In genomic region chr8:92366736-92367267, GRCm38 (mm10) we compare ENCODE assay signal across 9 mouse cellular contexts. TPM values are rescaled to one million over a fixed set of nuclear protein-coding genes. Genes with fewer than 3 reads are reported as not detected.
A peak's percentile ranks its signal among the peaks of the same experiment; 100 is the strongest.
DNase-seq lines count a peak whose midpoint lies in the region; ATAC-seq and TF ChIP-seq lines count a peak whose summit lies in the region.
"Had no signal": no experiment of that assay in that cellular context is flagged by ENCODE, and none has a peak within 500 bp of the region (broad histone marks: within the 10 kb centered on the region; RNA-seq: fewer than 3 reads in every experiment).

No protein-coding gene starts in this region.

- no peak overlapping the region; the same call in 1 of the 2 replicates for H3K4me2 ChIP-seq in forebrain, embryonic 12.5 days

- H3K4me1 ChIP-seq in ES-Bruce4 (ENCODE audit: control insufficient read depth, insufficient read depth, low read length): no peaks in the 10 kb centered on the region
- peaks cover 47% of the 10 kb centered on the region for H3K4me1 ChIP-seq in forebrain, embryonic 12.5 days
- peaks cover 47% of the 10 kb centered on the region for H3K4me1 ChIP-seq in megakaryocyte, embryonic 14.5 days

- H3K36me3 ChIP-seq in ES-Bruce4 (ENCODE audit: control insufficient read depth, insufficient read depth, low read length, poor library complexity, severe bottlenecking): no peaks in the 10 kb centered on the region
- no peaks in the 10 kb centered on the region for H3K36me3 ChIP-seq in forebrain, embryonic 12.5 days (replicated peaks)
- H3K36me3 ChIP-seq in megakaryocyte, embryonic 14.5 days (replicated peaks; ENCODE audit: low read length): no peaks in the 10 kb centered on the region
- H3K36me3 ChIP-seq: G1E had no signal

- WGBS in forebrain, embryonic 12.5 days: 4% methylated on average over 20 of the region's 20 CpGs

- TF ChIP-seq CTCF in ES-Bruce4 (IDR thresholded peaks at IDR 0.05; ENCODE audit: low read depth, low read length): peak; percentile 56

- no peak overlapping the region for H3K9ac ChIP-seq in ES-Bruce4 (ENCODE audit: low read depth, poor library complexity, severe bottlenecking)
- no peak overlapping the region for H3K9ac ChIP-seq in forebrain, embryonic 12.5 days

- ATAC-seq in forebrain, embryonic 12.5 days (ENCODE audit: low FRiP score): 0 out of 2 replicates have a peak, but pooled peaks have one; percentile 24

- no peak for TF ChIP-seq POLR2A in ES-Bruce4 (IDR thresholded peaks at IDR 0.05; ENCODE audit: insufficient read depth, low read length)

- H3K4me3 ChIP-seq in ES-Bruce4 (ENCODE audit: low read depth, low read length): peak overlapping the region; percentile 23; the same call in 1 of the 2 replicates
- 0 out of 2 replicates have a peak overlapping the region, but pooled peaks have one; percentile 7 for H3K4me3 ChIP-seq in forebrain, embryonic 12.5 days (replicated peaks)
- H3K4me3 ChIP-seq in megakaryocyte, embryonic 14.5 days (replicated peaks): peak overlapping the region; percentile 79

- DNase-seq in gastrocnemius, adult 18-20 months (ENCODE audit: low spot score): peak; percentile 15
- no peak for DNase-seq in gastrocnemius, adult 8-10 months (ENCODE audit: low spot score in 2 of 2)
- peak; percentile 13 for DNase-seq in kidney, adult 9 months
- peak; percentile 51 for DNase-seq in thymus, postnatal 0 days (ENCODE audit: low spot score)
- DNase-seq in layer of hippocampus, adult 18-20 months (ENCODE audit: low spot score in 2 of 2): no peak

- H3K9me3 ChIP-seq in ES-Bruce4 (replicated peaks; ENCODE audit: control insufficient read depth, insufficient read depth, low read length, poor library complexity, severe bottlenecking): no peaks in the 10 kb centered on the region
- H3K9me3 ChIP-seq in forebrain, embryonic 12.5 days: no peaks in the 10 kb centered on the region
- H3K9me3 ChIP-seq in megakaryocyte, embryonic 14.5 days: no peaks in the 10 kb centered on the region

- H3K27me3 ChIP-seq in ES-Bruce4 (ENCODE audit: control insufficient read depth, insufficient read depth, low read length, poor library complexity, severe bottlenecking): peaks cover 32% of the 10 kb centered on the region
- H3K27me3 ChIP-seq in forebrain, embryonic 12.5 days: peaks cover 94% of the 10 kb centered on the region
- H3K27me3 ChIP-seq in megakaryocyte, embryonic 14.5 days (replicated peaks): peaks cover 87% of the 10 kb centered on the region

- H3K27ac ChIP-seq in ES-Bruce4 (ENCODE audit: insufficient read depth, low read length): no peak overlapping the region
- no peak overlapping the region for H3K27ac ChIP-seq in forebrain, embryonic 12.5 days

- no peak for TF ChIP-seq EP300 in ES-Bruce4 (IDR thresholded peaks at IDR 0.05; ENCODE audit: insufficient read depth, low read depth, low read length)

RNA-seq across cellular contexts. Expression of gene Irx5, which starts 9.4 kb away (rescaled TPM):
- total RNA-seq in gastrocnemius, adult 18-20 months (2021): 1 to 10 TPM in 1 of 2 experiments, under 1 TPM in 1; 0.12 to 5.3 TPM
- total RNA-seq in gastrocnemius, adult 8-10 months (2022): under 1 TPM in 3 of 4 experiments, not detected in 1; 0.17 to 0.49 (median 0.22) TPM
- 0.25 and 0.55 TPM in 2 replicates for polyA plus RNA-seq in ES-Bruce4 (2011; ENCODE audit: insufficient read depth, insufficient read length, low read depth, missing spikeins)
- polyA plus RNA-seq in forebrain, embryonic 12.5 days (2016; fragmentation: Nextera tagmentation; extraction: Ambion mirVana): 7.5 TPM in 2 replicates
- polyA plus RNA-seq in megakaryocyte, embryonic 14.5 days (2012; ENCODE audit: insufficient read depth, low replicate concordance): not detected in 2 replicates
- 0.12 TPM in 1 of 2 replicates, not detected in the other for polyA plus RNA-seq in thymus, postnatal 0 days (2015; fragmentation: Nextera tagmentation; extraction: Ambion mirVana)
- total RNA-seq in layer of hippocampus, adult 18-20 months (2021): under 1 TPM in 1 of 2 experiments, not detected in 1; 0.32 TPM

Comparison
In these comparisons a context has a peak if more than half of its experiments do, and no peak if none do; other contexts are left out.
1. DNase-seq: peak in gastrocnemius, adult 18-20 months (single experiment), kidney, adult 9 months (single experiment) and thymus, postnatal 0 days (single experiment); none in gastrocnemius, adult 8-10 months (0 of 2) and layer of hippocampus, adult 18-20 months (0 of 2).
2. H3K4me3 ChIP-seq: peak in every context shown above with its lines; median percentile 79 in megakaryocyte, embryonic 14.5 days; 23 in ES-Bruce4; 7 in forebrain, embryonic 12.5 days.